Mouse (Mus musculus) left cerebral cortex, postnatal 14 days (tissue): ENCODE data around the gene Slco1a6. TPM values are rescaled to one million over a fixed set of nuclear protein-coding genes. Genes with fewer than 3 reads are reported as not detected.
"Not testable (repeated sequence)": the region's sequence is repeated elsewhere in the genome, so short reads cannot be mapped to it uniquely, and the experiment has no call there.

Experiments
- DNase-seq, 2 experiments: peaks; one replicate each; pipeline ENCODE4 v3.0.0; 2021 to 2022; ENCODE audit warnings: low spot score in 2 of 2, mixed read lengths in 1 of 2
- intact Hi-C: fragments of 180-260 bp; cut with DNase I; formaldehyde crosslinking; loops from one replicate; pipeline ENCODE4 v1.15.1; 2025
- long read RNA-seq, 2 experiments: library from polyadenylated mRNA; stranded (forward); transcript quantifications; one replicate each; pipeline ENCODE4 v2.0.0; 2021
- total RNA-seq, 2 experiments: library from RNA; stranded (reverse); gene quantifications; 2 replicates each; pipeline ENCODE4 v1.2.3; 2021

Gene Slco1a6
- total RNA-seq, result not detected
- long read RNA-seq, experiment 1, result 0 reads
- long read RNA-seq, experiment 2, result 0 reads

GRCm38 (mm10) chr6:142208421-142208820, at the start of gene Slco1a6:
Slco1a6 (minus strand) TSS chr6:142208521.
- DNase-seq, result no peak
- intact Hi-C loops, result no loop called here

- intact Hi-C loops, DNase-seq: not testable (repeated sequence)
Observed at GRCm38 (mm10) chr6:142250738-142251307, 42.5 kb upstream of the Slco1a6 start.

GRCm38 (mm10) chr6:142245065-142245464, 36.7 kb upstream of the Slco1a6 start:
- intact Hi-C loops, result no loop called here
- DNase-seq, result no peak

GRCm38 (mm10) chr6:142239468-142239867, 31.1 kb upstream of the Slco1a6 start:
- no peak for DNase-seq
- intact Hi-C loops, result no loop called here

GRCm38 (mm10) chr6:142220138-142220537, 11.8 kb upstream of the Slco1a6 start:
- peak in 1 of 2 experiments; percentile 13 for DNase-seq
- intact Hi-C loops, result no loop called here

- no peak for DNase-seq
- intact Hi-C loops, result no loop called here
Observed at GRCm38 (mm10) chr6:142211821-142212220, 3.5 kb upstream of the Slco1a6 start.

- intact Hi-C loops, result no loop called here
- no peak for DNase-seq
Observed at GRCm38 (mm10) chr6:142209749-142210148, 1.4 kb upstream of the Slco1a6 start.

- intact Hi-C loops, result no loop called here
- DNase-seq, result no peak
Observed at GRCm38 (mm10) chr6:142200524-142200923, 7.8 kb downstream of the Slco1a6 start.

GRCm38 (mm10) chr6:142194245-142194644, 14.1 kb downstream of the Slco1a6 start:
- no peak for DNase-seq
- intact Hi-C loops, result no loop called here

GRCm38 (mm10) chr6:142191962-142192361, 16.4 kb downstream of the Slco1a6 start:
- DNase-seq, result no peak
- intact Hi-C loops, result no loop called here

- DNase-seq, result no peak
- intact Hi-C loops, result no loop called here
Observed at GRCm38 (mm10) chr6:142187426-142187825, 20.9 kb downstream of the Slco1a6 start.

- intact Hi-C loops, result no loop called here
- DNase-seq, result no peak
Observed at GRCm38 (mm10) chr6:142185868-142186415, 22.4 kb downstream of the Slco1a6 start.

- no peak for DNase-seq
- intact Hi-C loops, result no loop called here
Observed at GRCm38 (mm10) chr6:142163406-142163805, 44.9 kb downstream of the Slco1a6 start.

GRCm38 (mm10) chr6:142161171-142161570, 47.1 kb downstream of the Slco1a6 start:
- DNase-seq, result no peak
- intact Hi-C loops, result no loop called here

- intact Hi-C loops, result not testable (repeated sequence)
- peak; percentile 12 to 15 for DNase-seq
Observed at GRCm38 (mm10) chr6:142154081-142154480, 54.2 kb downstream of the Slco1a6 start.

GRCm38 (mm10) chr6:142148371-142148770, 60.0 kb downstream of the Slco1a6 start:
- no peak for DNase-seq
- intact Hi-C loops, result no loop called here

- intact Hi-C loops, result no loop called here
- DNase-seq, result peak; percentile 7 to 8
Observed at GRCm38 (mm10) chr6:142111667-142112305, 96.5 kb downstream of the Slco1a6 start.

- DNase-seq, result no peak
- intact Hi-C loops, result no loop called here
Observed at GRCm38 (mm10) chr6:142091126-142091525, 117.2 kb downstream of the Slco1a6 start.

GRCm38 (mm10) chr6:142058281-142058680, 150.0 kb downstream of the Slco1a6 start:
- DNase-seq, intact Hi-C loops: not testable (repeated sequence)

GRCm38 (mm10) chr6:142047689-142048088, 160.6 kb downstream of the Slco1a6 start:
- intact Hi-C loops, result loop anchor here (10.0 kb wide), 1 partner anchor 563 kb away; no protein-coding TSS in a partner anchor
- no peak for DNase-seq

- no peak for DNase-seq
- intact Hi-C loops, result loop anchor here (10.0 kb wide), 1 partner anchor 561 kb away; no protein-coding TSS in a partner anchor
Observed at GRCm38 (mm10) chr6:142045746-142046145, 162.6 kb downstream of the Slco1a6 start.
